Mouse (Mus musculus): Measurements from ENCODE around the gene Nemp2. TPM values are rescaled to one million over a fixed set of nuclear protein-coding genes. Genes with fewer than 3 reads are reported as not detected.
"Not testable (repeated sequence)": the region's sequence is repeated elsewhere in the genome, so short reads cannot be mapped to it uniquely, and the experiment has no call there.

Nemp2 gene
- polyA plus RNA-seq, 1 experiment from 2014 or later = 2.8 TPM

DNA sequence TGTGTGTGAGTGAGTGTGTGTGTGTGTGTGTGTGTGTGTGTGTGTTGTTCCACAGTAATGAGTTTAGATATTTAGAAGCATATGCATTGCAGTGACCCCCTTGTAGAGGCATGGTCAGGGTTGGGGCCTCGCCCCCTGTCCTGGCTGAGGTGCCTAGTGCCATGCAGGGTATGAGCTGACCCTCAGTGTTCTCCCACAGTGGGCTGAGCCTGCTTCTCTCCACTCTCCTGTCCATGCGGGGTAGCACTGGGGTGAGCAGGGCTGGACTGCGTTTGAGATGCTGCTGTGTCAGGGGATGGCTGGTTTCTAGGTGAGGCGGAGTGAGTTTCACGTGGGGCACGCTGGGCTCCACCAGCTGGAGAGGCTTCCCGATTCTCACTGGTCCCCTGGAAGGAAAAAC lies 27.7 kb downstream of the Nemp2 start:
- 72% methylated on average over 7 of the region's 7 CpGs for WGBS (ENCODE audit: insufficient replicate concordance)
- no peak overlapping the region for H3K4me3 ChIP-seq

DNA sequence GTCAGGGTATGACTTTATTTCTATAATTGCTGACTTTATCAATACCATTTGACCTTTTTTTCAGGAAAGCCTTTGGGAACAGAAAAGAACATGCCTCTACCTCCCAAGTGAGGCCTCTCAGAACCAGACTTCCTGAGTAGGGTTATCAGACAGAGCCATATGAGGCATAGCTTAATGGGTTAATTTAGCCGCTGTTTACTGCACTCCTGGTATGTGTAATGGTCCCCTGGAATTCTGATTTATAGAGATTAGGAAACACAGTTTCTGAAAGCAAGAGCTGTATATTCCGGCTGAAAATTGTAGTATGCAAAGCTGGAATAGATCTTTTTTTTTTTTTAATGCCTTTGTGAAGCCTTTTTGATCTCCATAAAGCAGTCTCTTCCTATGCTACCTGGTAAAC lies 29.8 kb downstream of the Nemp2 start:
- Histone ChIP-seq H3K27ac (no peak overlapping the region), H3K4me1 (no peaks in the 10 kb centered on the region), H3K36me3 (no peaks in the 10 kb centered on the region), H3K4me3 (no peak overlapping the region), H3K9me3 (replicated peaks) (no peaks in the 10 kb centered on the region), H3K27me3 (replicated peaks) (no peaks in the 10 kb centered on the region), H3K4me2 (no peak overlapping the region), H3K9ac (no peak overlapping the region)
- no peak for ATAC-seq
- WGBS (ENCODE audit: insufficient replicate concordance) = 45% methylated on average over 2 of the region's 2 CpGs

More for the DNA sequence above, 27.7 kb downstream of the Nemp2 start:
- Histone ChIP-seq H3K4me1 (peaks cover 4% of the 10 kb centered on the region; the same call in 1 of the 2 replicates), H3K27ac (no peak overlapping the region), H3K9ac (no peak overlapping the region), H3K4me2 (no peak overlapping the region), H3K9me3 (replicated peaks) (no peaks in the 10 kb centered on the region), H3K27me3 (replicated peaks) (no peaks in the 10 kb centered on the region), H3K36me3 (no peaks in the 10 kb centered on the region)
- ATAC-seq = no peak

DNA sequence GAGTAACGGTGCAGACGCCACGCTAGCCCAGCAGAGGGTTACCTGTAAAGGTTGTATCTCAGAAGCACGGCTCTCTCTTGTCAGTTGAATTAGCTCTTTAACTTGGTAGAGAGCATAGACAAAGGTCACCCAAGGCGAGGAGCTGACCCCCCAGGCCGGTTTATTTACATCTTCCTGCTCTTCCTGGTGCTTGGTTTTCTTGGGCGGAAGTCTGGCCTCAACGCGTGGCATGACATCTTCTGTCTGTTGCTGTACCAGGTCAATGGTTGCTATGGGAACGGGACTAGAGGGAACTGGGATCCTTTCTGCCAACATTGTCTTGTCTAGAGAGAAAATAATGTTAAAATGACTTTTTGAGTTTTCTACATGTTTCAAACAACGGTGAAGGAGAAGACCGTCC lies 30.3 kb downstream of the Nemp2 start:
- Histone ChIP-seq H3K27me3 (replicated peaks) (no peaks in the 10 kb centered on the region), H3K27ac (no peak overlapping the region), H3K4me2 (no peak overlapping the region), H3K36me3 (no peaks in the 10 kb centered on the region), H3K9ac (no peak overlapping the region), H3K4me3 (no peak overlapping the region), H3K4me1 (no peaks in the 10 kb centered on the region), H3K9me3 (replicated peaks) (no peaks in the 10 kb centered on the region)
- no peak for ATAC-seq
- WGBS (ENCODE audit: insufficient replicate concordance) = 69% methylated on average over 12 of the region's 12 CpGs

DNA sequence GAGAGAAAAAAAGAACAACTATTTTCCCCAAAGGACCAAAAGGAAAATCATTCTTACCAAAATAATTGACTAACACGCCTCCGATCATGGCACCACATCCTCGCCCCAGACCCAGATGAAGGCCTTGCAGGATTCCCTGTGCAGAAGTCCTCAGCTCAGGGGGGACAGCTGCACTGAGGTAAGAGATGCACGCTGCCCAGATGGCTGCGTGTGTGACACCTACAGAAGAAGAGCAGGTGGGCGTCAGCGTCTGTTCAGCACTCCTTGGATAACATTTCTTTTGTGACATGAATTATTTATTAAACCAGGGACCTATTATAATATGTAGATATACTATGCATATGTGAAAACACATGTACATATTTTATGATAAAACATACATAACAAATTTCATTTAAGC lies 32.7 kb downstream of the Nemp2 start:
- 72% methylated on average over 7 of the region's 7 CpGs for WGBS (ENCODE audit: insufficient replicate concordance)
- Histone ChIP-seq H3K27ac (no peak overlapping the region), H3K4me2 (no peak overlapping the region), H3K9me3 (replicated peaks) (no peaks in the 10 kb centered on the region), H3K4me3 (no peak overlapping the region), H3K9ac (no peak overlapping the region), H3K4me1 (no peaks in the 10 kb centered on the region), H3K36me3 (no peaks in the 10 kb centered on the region), H3K27me3 (replicated peaks) (no peaks in the 10 kb centered on the region)
- no peak for ATAC-seq

DNA sequence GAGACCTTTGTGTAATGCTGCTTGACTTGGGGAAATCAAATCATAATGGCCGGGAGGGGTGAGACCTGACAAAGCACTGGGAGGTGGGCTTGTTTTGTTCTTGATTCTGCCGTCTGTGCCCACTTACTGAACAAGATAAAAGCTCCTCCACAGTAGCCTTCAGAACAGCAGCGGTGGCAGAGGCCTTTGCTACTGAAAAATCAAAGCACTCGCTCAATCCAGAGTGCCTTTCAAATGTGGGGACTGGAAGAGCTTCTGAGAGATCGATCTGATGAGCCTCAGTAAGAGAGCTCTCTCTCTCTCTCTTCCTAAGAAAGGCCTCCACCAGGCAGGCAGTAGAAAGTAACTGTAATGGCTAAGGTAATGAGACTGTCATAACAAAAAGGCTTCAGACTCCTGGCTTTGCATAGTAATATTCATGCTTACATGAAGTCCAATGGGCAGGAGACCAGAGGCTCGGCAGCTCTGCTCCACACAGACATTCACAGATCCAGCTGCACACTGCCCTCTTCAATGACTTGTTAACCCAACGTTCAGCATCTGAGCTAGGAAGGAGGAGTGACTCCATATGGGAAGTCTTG lies 38.3 kb downstream of the Nemp2 start:
- no peaks in the 10 kb centered on the region for H3K27me3 ChIP-seq (replicated peaks)
- H3K27ac ChIP-seq = no peak overlapping the region
- no peak overlapping the region for H3K9ac ChIP-seq
- no peaks in the 10 kb centered on the region for H3K9me3 ChIP-seq (replicated peaks)
- H3K4me3 ChIP-seq = no peak overlapping the region
- H3K4me1 ChIP-seq = no peaks in the 10 kb centered on the region
- H3K4me2 ChIP-seq = no peak overlapping the region
- no peak for ATAC-seq
- 54% methylated on average over 7 of the region's 7 CpGs for WGBS (ENCODE audit: insufficient replicate concordance)
- H3K36me3 ChIP-seq = no peaks in the 10 kb centered on the region

DNA sequence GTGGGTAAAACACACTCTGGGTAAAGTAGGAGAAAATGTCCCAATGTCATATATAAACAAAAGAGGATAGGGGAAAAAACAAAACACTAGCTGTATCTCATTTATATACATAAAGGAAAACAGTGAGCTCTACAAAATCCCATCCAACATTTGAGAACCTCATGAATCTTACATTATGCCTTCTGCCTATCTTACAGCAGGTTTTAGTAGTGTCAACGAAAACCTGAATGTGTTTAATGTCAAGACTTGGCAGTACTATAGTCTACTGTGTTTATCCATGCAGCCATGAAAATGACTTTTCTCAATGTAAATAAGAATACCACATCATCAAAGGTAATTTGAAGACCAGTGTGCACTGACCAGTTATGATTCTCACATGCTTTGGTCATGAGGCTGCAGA lies 39.4 kb downstream of the Nemp2 start:
- Histone ChIP-seq H3K36me3 (no peaks in the 10 kb centered on the region), H3K27ac (no peak overlapping the region), H3K27me3 (replicated peaks) (no peaks in the 10 kb centered on the region), H3K4me2 (no peak overlapping the region), H3K9me3 (replicated peaks) (no peaks in the 10 kb centered on the region), H3K9ac (no peak overlapping the region), H3K4me3 (no peak overlapping the region), H3K4me1 (no peaks in the 10 kb centered on the region)
- 60% methylated on average over 1 of the region's 1 CpGs for WGBS (ENCODE audit: insufficient replicate concordance)
- ATAC-seq = no peak

DNA sequence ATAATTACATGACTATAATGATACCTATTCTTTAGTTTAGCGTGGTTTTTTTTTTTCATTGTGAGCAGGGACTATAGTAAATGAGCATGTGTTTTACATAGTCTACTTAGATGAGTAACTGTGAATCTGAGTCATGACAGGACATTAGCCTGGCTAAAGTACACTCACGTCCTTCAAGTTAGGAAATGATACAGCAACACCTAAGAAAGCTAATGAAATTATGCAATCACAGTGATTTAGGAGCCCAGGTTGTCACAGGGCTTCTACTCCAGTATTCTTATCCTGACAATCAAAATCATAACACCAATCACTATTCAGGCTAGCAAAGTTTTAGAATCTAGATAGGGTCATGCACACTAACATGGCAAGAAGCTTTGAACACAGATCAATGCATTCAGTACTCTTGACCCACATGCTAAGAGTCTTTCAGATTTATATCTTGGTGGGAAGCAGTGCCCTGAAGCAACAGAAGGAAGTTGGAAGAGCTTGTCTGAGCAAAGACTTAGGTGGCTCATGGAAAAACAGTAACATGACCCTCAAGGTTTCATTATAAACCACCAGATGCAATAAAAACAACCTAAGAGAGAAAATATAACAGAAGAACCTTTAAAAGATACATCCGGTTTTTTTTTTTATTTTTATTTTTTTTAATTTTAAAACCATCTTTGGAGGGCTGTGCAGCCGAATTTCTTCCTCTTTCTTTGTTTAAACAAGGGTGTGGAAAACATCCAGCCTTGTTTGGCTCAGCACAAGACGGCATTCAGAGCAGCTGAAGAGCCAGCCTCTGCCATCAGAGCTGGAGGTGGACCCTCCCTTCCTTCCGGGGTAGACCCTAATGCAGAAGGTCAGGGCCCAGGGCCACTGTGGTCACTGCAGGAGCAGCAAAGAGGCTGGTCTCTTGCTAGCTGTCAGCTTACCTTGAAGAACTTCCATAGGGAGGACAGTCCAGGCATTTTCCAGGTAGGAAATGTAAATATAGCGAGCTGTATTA lies 45.4 kb downstream of the Nemp2 start:
- Histone ChIP-seq H3K4me2 (no peak overlapping the region), H3K27me3 (replicated peaks) (no peaks in the 10 kb centered on the region), H3K9ac (no peak overlapping the region), H3K27ac (no peak overlapping the region), H3K4me3 (no peak overlapping the region), H3K36me3 (no peaks in the 10 kb centered on the region), H3K4me1 (no peaks in the 10 kb centered on the region), H3K9me3 (replicated peaks) (no peaks in the 10 kb centered on the region)
- 51% methylated on average over 7 of the region's 7 CpGs for WGBS (ENCODE audit: insufficient replicate concordance)
- ATAC-seq = no peak

DNA sequence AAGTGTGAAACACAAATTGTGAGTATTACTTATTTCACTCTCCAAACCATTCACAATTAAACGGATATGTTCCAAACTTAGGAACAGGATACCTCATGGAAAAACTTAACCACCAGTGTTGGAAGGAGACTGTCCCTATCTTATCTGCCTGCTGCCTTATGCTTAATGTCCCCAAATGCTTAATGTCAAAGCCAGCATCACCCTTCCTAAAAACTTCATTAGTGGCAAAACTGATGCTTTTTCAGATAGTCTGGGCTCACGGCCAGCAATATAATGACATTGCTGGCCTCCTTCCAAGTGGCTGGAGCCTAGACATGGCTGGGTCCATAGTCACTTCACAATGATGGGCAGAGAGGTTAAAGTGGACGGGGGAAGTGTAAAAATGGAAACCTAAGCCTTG lies 46.1 kb downstream of the Nemp2 start:
- Histone ChIP-seq H3K9ac (no peak overlapping the region), H3K4me1 (no peaks in the 10 kb centered on the region), H3K9me3 (replicated peaks) (no peaks in the 10 kb centered on the region), H3K27ac (no peak overlapping the region), H3K4me3 (no peak overlapping the region), H3K36me3 (no peaks in the 10 kb centered on the region), H3K4me2 (no peak overlapping the region), H3K27me3 (replicated peaks) (no peaks in the 10 kb centered on the region)
- WGBS (ENCODE audit: insufficient replicate concordance) = 53% methylated on average over 3 of the region's 3 CpGs
- ATAC-seq = no peak

DNA sequence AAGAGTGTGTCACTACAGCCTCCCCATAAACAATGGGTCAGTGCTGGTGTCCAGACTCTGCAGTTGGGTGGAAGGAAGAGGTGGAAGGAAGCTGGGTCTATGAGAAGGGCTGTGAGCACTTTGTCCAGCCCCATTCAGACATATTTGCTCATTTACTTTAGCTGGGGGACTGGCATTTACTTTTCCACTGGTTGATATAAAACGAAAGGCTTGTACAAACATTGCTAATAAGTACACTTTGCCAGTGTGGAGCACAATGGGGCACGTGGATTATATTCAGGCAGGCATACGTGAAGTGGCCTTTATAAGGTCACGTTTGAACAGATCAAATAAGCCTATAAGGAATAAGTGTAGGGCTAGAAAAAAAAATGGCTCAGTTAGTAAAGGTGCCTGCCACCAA lies 53.0 kb downstream of the Nemp2 start:
- no peak overlapping the region for H3K4me2 ChIP-seq
- H3K36me3 ChIP-seq = no peaks in the 10 kb centered on the region
- no peak for ATAC-seq
- H3K27ac ChIP-seq = no peak overlapping the region
- 58% methylated on average over 4 of the region's 4 CpGs for WGBS (ENCODE audit: insufficient replicate concordance)
- H3K9me3 ChIP-seq (replicated peaks) = no peaks in the 10 kb centered on the region
- no peaks in the 10 kb centered on the region for H3K4me1 ChIP-seq
- no peak overlapping the region for H3K9ac ChIP-seq
- no peak overlapping the region for H3K4me3 ChIP-seq
- H3K27me3 ChIP-seq (replicated peaks) = no peaks in the 10 kb centered on the region

DNA sequence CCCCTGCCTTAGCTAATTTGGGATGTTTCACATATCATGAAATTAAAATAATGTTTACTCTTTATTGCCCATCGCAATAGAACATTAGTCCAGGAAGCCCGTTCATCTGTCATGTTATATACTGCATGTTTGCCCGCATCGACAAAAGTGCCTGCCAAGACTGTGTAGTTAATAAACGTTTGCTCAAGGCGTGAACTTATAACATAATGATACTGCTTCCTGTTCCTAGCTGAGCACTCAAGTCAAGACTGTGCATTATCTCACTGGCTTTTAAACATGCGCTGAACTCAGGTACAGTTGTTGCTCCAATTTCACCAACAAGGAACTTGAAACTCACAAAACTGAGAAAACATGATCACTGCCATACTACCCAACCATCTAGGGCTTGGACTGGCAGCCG lies 57.1 kb downstream of the Nemp2 start:
- Histone ChIP-seq H3K36me3 (no peaks in the 10 kb centered on the region), H3K27me3 (replicated peaks) (no peaks in the 10 kb centered on the region), H3K9me3 (replicated peaks) (no peaks in the 10 kb centered on the region), H3K4me2 (no peak overlapping the region), H3K27ac (no peak overlapping the region), H3K4me3 (no peak overlapping the region), H3K4me1 (no peaks in the 10 kb centered on the region), H3K9ac (no peak overlapping the region)
- 79% methylated on average over 8 of the region's 8 CpGs for WGBS (ENCODE audit: insufficient replicate concordance)
- no peak for ATAC-seq

DNA sequence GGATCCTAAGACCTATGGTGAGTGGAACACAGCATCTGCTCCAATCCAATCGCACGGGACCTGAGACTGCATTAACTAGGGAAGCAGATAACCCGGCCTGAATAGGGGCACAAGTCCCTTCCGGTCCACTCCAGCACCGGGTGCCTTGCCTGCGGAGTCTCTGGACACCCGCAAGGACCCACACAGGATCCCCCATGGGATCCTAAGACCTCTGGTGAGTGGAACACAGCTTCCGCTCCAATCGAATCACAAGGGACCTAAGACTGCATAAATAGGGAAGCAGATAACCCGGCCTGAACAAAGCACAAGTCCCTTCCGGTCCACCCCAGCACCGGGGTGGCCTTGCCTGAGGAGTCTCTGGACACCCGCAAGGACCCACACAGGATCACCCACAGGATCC lies 64.0 kb downstream of the Nemp2 start:
- H3K9ac ChIP-seq, ATAC-seq: not testable (repeated sequence)

More for the DNA sequence above, 64.0 kb downstream of the Nemp2 start:
- H3K4me1 ChIP-seq; H3K27ac ChIP-seq; H3K36me3 ChIP-seq; H3K4me2 ChIP-seq; H3K27me3 ChIP-seq (replicated peaks); H3K9me3 ChIP-seq (replicated peaks); H3K4me3 ChIP-seq: not testable (repeated sequence)
- 82% methylated on average over 13 of the region's 13 CpGs for WGBS (ENCODE audit: insufficient replicate concordance)
